Mouse (Mus musculus): ENCODE results near the gene Tas2r106. TPM values are rescaled to one million over a fixed set of nuclear protein-coding genes. Genes with fewer than 3 reads are reported as not detected.

Tas2r106 gene
- not detected in 2 replicates for total RNA-seq (2012; rRNA removed)

DNA sequence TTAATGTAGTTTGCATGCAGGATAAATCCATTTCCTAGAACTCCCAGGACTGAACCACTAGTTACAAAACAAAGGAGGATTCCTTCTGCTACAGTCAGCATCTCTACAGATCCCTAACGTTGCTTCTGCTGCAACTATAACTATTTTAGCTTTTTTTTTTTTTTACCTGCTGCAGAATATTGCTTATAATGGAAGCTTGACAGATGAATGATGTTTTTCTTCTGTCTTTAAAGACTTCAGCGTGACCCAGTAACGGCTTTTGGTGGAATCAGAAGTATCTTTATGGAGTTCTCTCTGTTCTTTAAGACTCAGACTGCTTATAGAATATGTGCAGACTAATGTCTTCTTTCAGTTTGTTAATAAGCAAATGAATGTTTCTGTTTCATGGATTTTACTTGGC lies at the start of gene Tas2r106:
TSS of gene Tas2r106 (minus strand) at position 101 of the 400 bp plus-strand sequence.
- DNase-seq (ENCODE audit: low read depth, low spot score) = no peak
- TF ChIP-seq MAFK (IDR thresholded peaks at IDR 0.05; ENCODE audit: insufficient read depth, low read depth, low read length) (no peak), ZC3H11A (IDR thresholded peaks at IDR 0.05; ENCODE audit: borderline replicate concordance, low read depth, low read length) (no peak), CHD2 (IDR thresholded peaks at IDR 0.05; ENCODE audit: low read depth, low read length) (no peak)
- Histone ChIP-seq H3K36me3 (ENCODE audit: control insufficient read depth, insufficient read depth, low read length, poor library complexity, severe bottlenecking) (no peaks in the 10 kb centered on the region), H3K9me3 (ENCODE audit: control insufficient read depth, insufficient read depth, low read depth, low read length) (no peaks in the 10 kb centered on the region), H3K4me3 (ENCODE audit: insufficient read depth in 1 of 2, low read depth in 1 of 2, low read length in 2 of 2, poor library complexity in 1 of 2, severe bottlenecking in 1 of 2) (no peak within 1 kb of the TSS), H3K4me1 (ENCODE audit: control insufficient read depth in 2 of 2, insufficient read depth in 2 of 2, low read length in 2 of 2, poor library complexity in 1 of 2) (no peaks in the 10 kb centered on the region), H3K27ac (ENCODE audit: insufficient read depth, low read depth, low read length, poor library complexity, severe bottlenecking) (no peak within 1 kb of the TSS), H3K9ac (ENCODE audit: insufficient read depth, low read depth, low read length, poor library complexity, severe bottlenecking) (no peak within 1 kb of the TSS)
- in situ Hi-C loops (cut with MboI; ENCODE audit: low sequenced_read_pairs in 2 of 2, unreplicated experiment in 2 of 2) = no loop called here

DNA sequence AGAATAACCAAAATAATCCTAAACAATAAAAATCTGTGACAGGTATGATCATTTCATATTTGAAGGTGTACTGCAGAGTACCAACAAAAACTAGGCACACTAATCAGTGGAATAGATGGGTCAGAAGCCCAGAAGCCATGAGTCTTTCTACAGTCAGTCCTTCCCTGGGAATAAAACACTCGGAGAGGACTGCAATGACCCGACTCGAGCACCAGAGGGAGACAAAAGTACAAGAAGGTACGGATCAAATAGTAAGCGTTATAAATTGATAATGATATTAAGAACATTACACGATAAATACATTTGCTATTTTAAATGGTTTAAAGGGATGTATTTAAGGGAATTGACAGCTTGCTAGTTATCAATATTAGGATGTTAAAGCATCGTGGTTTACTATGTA lies 34.1 kb upstream of the Tas2r106 start:
- TF ChIP-seq CHD2 (IDR thresholded peaks at IDR 0.05; ENCODE audit: low read depth, low read length) (no peak), ZC3H11A (IDR thresholded peaks at IDR 0.05; ENCODE audit: borderline replicate concordance, low read depth, low read length) (peak; percentile 50; the same call in 1 of the 2 replicates)
- H3K9me3 ChIP-seq (ENCODE audit: control insufficient read depth, insufficient read depth, low read depth, low read length) = no peaks in the 10 kb centered on the region
- peak; percentile 36 for DNase-seq (ENCODE audit: low read depth, low spot score)
- no peak overlapping the region for H3K9ac ChIP-seq (ENCODE audit: insufficient read depth, low read depth, low read length, poor library complexity, severe bottlenecking)
- H3K4me1 ChIP-seq (ENCODE audit: control insufficient read depth in 2 of 2, insufficient read depth in 2 of 2, low read length in 2 of 2, poor library complexity in 1 of 2) = no peaks in the 10 kb centered on the region
- in situ Hi-C loops (cut with MboI; ENCODE audit: low sequenced_read_pairs in 2 of 2, unreplicated experiment in 2 of 2) = no loop called here
- no peak overlapping the region for H3K27ac ChIP-seq (ENCODE audit: insufficient read depth, low read depth, low read length, poor library complexity, severe bottlenecking)
- no peak overlapping the region for H3K4me3 ChIP-seq (ENCODE audit: insufficient read depth in 1 of 2, low read depth in 1 of 2, low read length in 2 of 2, poor library complexity in 1 of 2, severe bottlenecking in 1 of 2)
- H3K36me3 ChIP-seq (ENCODE audit: control insufficient read depth, insufficient read depth, low read length, poor library complexity, severe bottlenecking) = no peaks in the 10 kb centered on the region

DNA sequence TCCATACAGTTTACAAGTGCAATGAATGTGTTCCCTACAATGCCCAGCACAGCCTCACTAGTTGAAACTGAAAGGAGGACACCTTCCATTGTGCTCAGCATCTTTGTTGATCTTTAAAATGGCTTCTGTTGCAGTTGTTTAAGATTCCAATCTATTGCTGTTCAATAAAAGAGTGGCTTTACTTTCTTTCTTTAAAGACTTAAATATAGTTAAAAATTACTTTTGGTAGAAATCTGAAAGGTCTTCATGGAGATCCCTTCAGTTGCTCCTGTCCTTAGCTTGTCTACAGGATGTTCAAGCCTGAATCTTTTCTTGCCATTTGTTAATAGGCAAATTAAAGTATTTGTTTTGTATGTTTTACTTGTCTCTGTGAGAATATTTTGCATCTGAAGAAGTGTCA lies 11.3 kb upstream of the Tas2r106 start, which contains the start of gene Tas2r114:
TSS of gene Tas2r114 (minus strand) at position 101 of the 400 bp plus-strand sequence.
- no peak for DNase-seq (ENCODE audit: low read depth, low spot score)
- H3K9me3 ChIP-seq (ENCODE audit: control insufficient read depth, insufficient read depth, low read depth, low read length) = no peaks in the 10 kb centered on the region
- H3K9ac ChIP-seq (ENCODE audit: insufficient read depth, low read depth, low read length, poor library complexity, severe bottlenecking) = no peak within 1 kb of the TSS
- in situ Hi-C loops (cut with MboI; ENCODE audit: low sequenced_read_pairs in 2 of 2, unreplicated experiment in 2 of 2) = no loop called here
- no peak for TF ChIP-seq ZC3H11A (IDR thresholded peaks at IDR 0.05; ENCODE audit: borderline replicate concordance, low read depth, low read length)
- TF ChIP-seq MAFK (IDR thresholded peaks at IDR 0.05; ENCODE audit: insufficient read depth, low read depth, low read length) = no peak
- TF ChIP-seq HCFC1 (IDR thresholded peaks at IDR 0.05; ENCODE audit: borderline replicate concordance, insufficient read depth, low read length) = no peak
- TF ChIP-seq ZNF384 (IDR thresholded peaks at IDR 0.05; ENCODE audit: low read depth, low read length) = no peak
- TF ChIP-seq CHD2 (IDR thresholded peaks at IDR 0.05; ENCODE audit: low read depth, low read length) = no peak
- no peak within 1 kb of the TSS for H3K4me3 ChIP-seq (ENCODE audit: insufficient read depth in 1 of 2, low read depth in 1 of 2, low read length in 2 of 2, poor library complexity in 1 of 2, severe bottlenecking in 1 of 2)
- H3K36me3 ChIP-seq (ENCODE audit: control insufficient read depth, insufficient read depth, low read length, poor library complexity, severe bottlenecking) = no peaks in the 10 kb centered on the region
- no peak within 1 kb of the TSS for H3K27ac ChIP-seq (ENCODE audit: insufficient read depth, low read depth, low read length, poor library complexity, severe bottlenecking)
- H3K4me1 ChIP-seq (ENCODE audit: control insufficient read depth in 2 of 2, insufficient read depth in 2 of 2, low read length in 2 of 2, poor library complexity in 1 of 2) = no peaks in the 10 kb centered on the region

DNA sequence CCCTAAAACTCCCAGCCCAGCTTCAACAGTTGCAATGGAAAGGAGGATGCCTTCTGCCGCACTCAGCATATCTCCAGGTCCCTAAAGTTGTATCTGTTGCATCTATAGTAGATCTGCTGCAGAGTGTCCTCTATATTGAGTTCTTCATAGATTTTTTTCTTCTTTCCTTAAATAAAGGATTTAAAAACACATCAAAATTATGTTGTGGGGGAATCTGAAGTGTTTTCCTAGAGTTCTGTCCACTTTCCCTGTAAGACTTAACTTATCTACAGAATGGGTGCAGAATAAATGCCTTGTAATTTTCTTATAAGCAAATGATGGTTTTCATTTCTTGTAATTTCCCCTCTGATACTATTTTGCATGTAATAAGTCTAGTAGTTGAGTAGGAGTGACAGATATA lies 8.7 kb upstream of the Tas2r106 start, which contains the start of gene Tas2r105:
TSS of gene Tas2r105 (minus strand) at position 101 of the 400 bp plus-strand sequence.
- no peaks in the 10 kb centered on the region for H3K36me3 ChIP-seq (ENCODE audit: control insufficient read depth, insufficient read depth, low read length, poor library complexity, severe bottlenecking)
- H3K27ac ChIP-seq (ENCODE audit: insufficient read depth, low read depth, low read length, poor library complexity, severe bottlenecking) = no peak within 1 kb of the TSS
- H3K4me3 ChIP-seq (ENCODE audit: insufficient read depth in 1 of 2, low read depth in 1 of 2, low read length in 2 of 2, poor library complexity in 1 of 2, severe bottlenecking in 1 of 2) = no peak within 1 kb of the TSS
- TF ChIP-seq ZC3H11A (IDR thresholded peaks at IDR 0.05; ENCODE audit: borderline replicate concordance, low read depth, low read length) (no peak), MAFK (IDR thresholded peaks at IDR 0.05; ENCODE audit: insufficient read depth, low read depth, low read length) (no peak), ZNF384 (IDR thresholded peaks at IDR 0.05; ENCODE audit: low read depth, low read length) (no peak), HCFC1 (IDR thresholded peaks at IDR 0.05; ENCODE audit: borderline replicate concordance, insufficient read depth, low read length) (no peak), CHD2 (IDR thresholded peaks at IDR 0.05; ENCODE audit: low read depth, low read length) (no peak)
- no peak for DNase-seq (ENCODE audit: low read depth, low spot score)
- in situ Hi-C loops (cut with MboI; ENCODE audit: low sequenced_read_pairs in 2 of 2, unreplicated experiment in 2 of 2) = no loop called here
- no peaks in the 10 kb centered on the region for H3K9me3 ChIP-seq (ENCODE audit: control insufficient read depth, insufficient read depth, low read depth, low read length)
- H3K4me1 ChIP-seq (ENCODE audit: control insufficient read depth in 2 of 2, insufficient read depth in 2 of 2, low read length in 2 of 2, poor library complexity in 1 of 2) = no peaks in the 10 kb centered on the region
- no peak within 1 kb of the TSS for H3K9ac ChIP-seq (ENCODE audit: insufficient read depth, low read depth, low read length, poor library complexity, severe bottlenecking)

DNA sequence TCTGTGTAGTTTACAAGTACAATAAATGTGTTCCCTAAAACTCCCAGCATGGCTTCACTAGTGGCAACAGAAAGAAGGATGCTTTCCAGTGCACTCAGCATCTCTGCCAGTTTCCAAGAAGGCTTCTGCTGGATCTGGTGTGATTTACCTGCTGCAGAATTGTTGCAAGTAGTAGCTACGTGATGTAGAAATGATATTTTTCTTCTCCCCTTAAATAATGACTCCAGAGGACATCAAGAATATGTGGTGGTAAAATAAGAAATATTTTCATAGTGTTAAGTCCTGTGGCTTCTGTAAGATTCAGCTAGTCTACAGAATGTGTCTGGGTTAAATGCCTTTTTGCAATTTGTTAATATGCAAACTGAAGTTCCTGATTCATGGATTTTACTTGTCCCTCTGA lies 7.0 kb upstream of the Tas2r106 start, which contains the start of gene Tas2r104:
TSS of gene Tas2r104 (minus strand) at position 101 of the 400 bp plus-strand sequence.
- in situ Hi-C loops (cut with MboI; ENCODE audit: low sequenced_read_pairs in 2 of 2, unreplicated experiment in 2 of 2) = no loop called here
- no peak within 1 kb of the TSS for H3K27ac ChIP-seq (ENCODE audit: insufficient read depth, low read depth, low read length, poor library complexity, severe bottlenecking)
- no peaks in the 10 kb centered on the region for H3K36me3 ChIP-seq (ENCODE audit: control insufficient read depth, insufficient read depth, low read length, poor library complexity, severe bottlenecking)
- H3K9ac ChIP-seq (ENCODE audit: insufficient read depth, low read depth, low read length, poor library complexity, severe bottlenecking) = no peak within 1 kb of the TSS
- H3K9me3 ChIP-seq (ENCODE audit: control insufficient read depth, insufficient read depth, low read depth, low read length) = no peaks in the 10 kb centered on the region
- no peak for DNase-seq (ENCODE audit: low read depth, low spot score)
- no peak within 1 kb of the TSS for H3K4me3 ChIP-seq (ENCODE audit: insufficient read depth in 1 of 2, low read depth in 1 of 2, low read length in 2 of 2, poor library complexity in 1 of 2, severe bottlenecking in 1 of 2)
- no peak for TF ChIP-seq HCFC1 (IDR thresholded peaks at IDR 0.05; ENCODE audit: borderline replicate concordance, insufficient read depth, low read length)
- no peak for TF ChIP-seq ZC3H11A (IDR thresholded peaks at IDR 0.05; ENCODE audit: borderline replicate concordance, low read depth, low read length)
- no peak for TF ChIP-seq ZNF384 (IDR thresholded peaks at IDR 0.05; ENCODE audit: low read depth, low read length)
- no peak for TF ChIP-seq MAFK (IDR thresholded peaks at IDR 0.05; ENCODE audit: insufficient read depth, low read depth, low read length)
- no peak for TF ChIP-seq CHD2 (IDR thresholded peaks at IDR 0.05; ENCODE audit: low read depth, low read length)
- no peaks in the 10 kb centered on the region for H3K4me1 ChIP-seq (ENCODE audit: control insufficient read depth in 2 of 2, insufficient read depth in 2 of 2, low read length in 2 of 2, poor library complexity in 1 of 2)

Measured in ES-E14 (cell line).